Mouse (Mus musculus) testis, adult 2 months (tissue): Measurements from ENCODE around the gene Klrk1. TPM values are rescaled to one million over a fixed set of nuclear protein-coding genes. Genes with fewer than 3 reads are reported as not detected.

ENCODE experiments used
- H3K27ac ChIP-seq: fragments of 200-500 bp; 2 replicates; pipeline ENCODE4 v1.5.1; 2012; ENCODE audit warnings: low read depth, low read length; ENCODE audit not compliant: control insufficient read depth, insufficient read depth
- H3K27me3 ChIP-seq: fragments of 200-500 bp; 2 replicates; pipeline ENCODE4 v1.6.1; 2012; ENCODE audit warnings: mild to moderate bottlenecking, low read length, moderate library complexity; ENCODE audit not compliant: control insufficient read depth, insufficient read depth
- H3K36me3 ChIP-seq: fragments of 200-500 bp; 2 replicates; pipeline ENCODE4 v1.6.1; 2012; ENCODE audit warnings: mild to moderate bottlenecking, low read length; ENCODE audit not compliant: control insufficient read depth, insufficient read depth
- H3K4me1 ChIP-seq: fragments of 200-500 bp; 2 replicates; pipeline ENCODE4 v1.6.1; 2012; ENCODE audit warnings: low read length; ENCODE audit not compliant: control insufficient read depth, insufficient read depth
- H3K4me3 ChIP-seq: fragments of 200-500 bp; 2 replicates; pipeline ENCODE4 v1.5.1; 2012; ENCODE audit warnings: low read depth, mild to moderate bottlenecking, low read length, moderate library complexity, mixed read lengths; ENCODE audit not compliant: control insufficient read depth
- CTCF ChIP-seq: fragments of 200-500 bp; IDR thresholded peaks from 2 replicates; pipeline ENCODE4 v1.5.1; 2012; ENCODE audit warnings: low read depth, mild to moderate bottlenecking, inconsistent platforms, low read length, moderate library complexity; ENCODE audit not compliant: control insufficient read depth, insufficient read depth, insufficient replicate concordance
- POLR2A ChIP-seq: fragments of 200-500 bp; IDR thresholded peaks from 2 replicates; pipeline ENCODE4 v1.6.1; 2012; ENCODE audit warnings: low read depth, mild to moderate bottlenecking, inconsistent platforms, low read length, moderate library complexity; ENCODE audit not compliant: control insufficient read depth
- polyA plus RNA-seq: library from polyadenylated mRNA; depleted of rRNA; stranded (reverse); fragments of >200 nt; gene quantifications from 2 replicates; pipeline ENCODE4 v1.2.3, GENCODE M21; 2012; rRNA removed

Gene Klrk1
- polyA plus RNA-seq, 1 experiment: not detected

- TF ChIP-seq POLR2A (no peak), CTCF (no peak)
- Histone ChIP-seq H3K4me3 (no peak overlapping the region), H3K27me3 (no peaks in the 10 kb centered on the region), H3K4me1 (no peaks in the 10 kb centered on the region), H3K36me3 (no peaks in the 10 kb centered on the region), H3K27ac (no peak overlapping the region)
Measured at GRCm38 (mm10) chr6:129583014-129583413, 40.6 kb downstream of the Klrk1 start.

- Histone ChIP-seq H3K27me3 (no peaks in the 10 kb centered on the region), H3K36me3 (no peaks in the 10 kb centered on the region), H3K4me1 (no peaks in the 10 kb centered on the region), H3K27ac (no peak overlapping the region), H3K4me3 (no peak overlapping the region)
- TF ChIP-seq POLR2A: no peak
- no peak for TF ChIP-seq CTCF
Measured at GRCm38 (mm10) chr6:129581896-129582295, 41.8 kb downstream of the Klrk1 start.

GRCm38 (mm10) chr6:129581274-129581673 is 42.4 kb downstream of the Klrk1 start:
- H3K36me3 ChIP-seq: no peaks in the 10 kb centered on the region
- H3K27ac ChIP-seq: no peak overlapping the region
- H3K4me1 ChIP-seq: no peaks in the 10 kb centered on the region
- TF ChIP-seq CTCF (no peak), POLR2A (no peak)
- H3K4me3 ChIP-seq: no peak overlapping the region
- H3K27me3 ChIP-seq: no peaks in the 10 kb centered on the region

GRCm38 (mm10) chr6:129577605-129578004 is 46.1 kb downstream of the Klrk1 start, which contains the start of gene Klre1:
Gene Klre1 (plus strand): TSS chr6:129577905.
- no peaks in the 10 kb centered on the region for H3K36me3 ChIP-seq
- no peaks in the 10 kb centered on the region for H3K4me1 ChIP-seq
- TF ChIP-seq CTCF (no peak), POLR2A (no peak)
- H3K27ac ChIP-seq: no peak within 1 kb of the TSS
- H3K4me3 ChIP-seq: no peak within 1 kb of the TSS
- H3K27me3 ChIP-seq: no peaks in the 10 kb centered on the region

- no peaks in the 10 kb centered on the region for H3K4me1 ChIP-seq
- no peak overlapping the region for H3K27ac ChIP-seq
- no peak for TF ChIP-seq CTCF
Measured at GRCm38 (mm10) chr6:129575315-129575714, 48.3 kb downstream of the Klrk1 start.

GRCm38 (mm10) chr6:129565257-129565656 is 58.4 kb downstream of the Klrk1 start:
- TF ChIP-seq CTCF (no peak), POLR2A (no peak)
- Histone ChIP-seq H3K4me3 (no peak overlapping the region), H3K27ac (no peak overlapping the region), H3K36me3 (no peaks in the 10 kb centered on the region), H3K4me1 (no peaks in the 10 kb centered on the region), H3K27me3 (no peaks in the 10 kb centered on the region)

More at GRCm38 (mm10) chr6:129575315-129575714, 48.3 kb downstream of the Klrk1 start:
- Histone ChIP-seq H3K27me3 (no peaks in the 10 kb centered on the region), H3K36me3 (no peaks in the 10 kb centered on the region), H3K4me3 (no peak overlapping the region)

Other genes starting within 250 kb of the Klrk1 start
- 3.6 and 7.1 TPM in 2 replicates for gene Clec12b, start 238.0 kb downstream of the Klrk1 start, polyA plus RNA-seq
- gene Clec1b, start 226.6 kb downstream of the Klrk1 start, polyA plus RNA-seq: 0.04 TPM in 1 of 2 replicates, not detected in the other
- 0.06 TPM in 1 of 2 replicates, not detected in the other for gene Clec9a, start 215.0 kb downstream of the Klrk1 start, polyA plus RNA-seq
- gene Clec1a, start 171.9 kb downstream of the Klrk1 start, polyA plus RNA-seq: 0.02 TPM in 1 of 2 replicates, not detected in the other
- 0.06 and 0.12 TPM in 2 replicates for gene Olr1, start 116.7 kb downstream of the Klrk1 start, polyA plus RNA-seq
- not detected in 2 replicates for gene Tmem52b, start 111.3 kb downstream of the Klrk1 start, polyA plus RNA-seq
- 279 and 296 TPM in 2 replicates for gene Gabarapl1, start 90.7 kb downstream of the Klrk1 start, polyA plus RNA-seq
- 0.14 TPM in 2 replicates for gene Klre1, start 46.0 kb downstream of the Klrk1 start, polyA plus RNA-seq
- not detected in 2 replicates for gene Klrd1, start 32.1 kb downstream of the Klrk1 start, polyA plus RNA-seq
- gene Klrc3, start 19.5 kb upstream of the Klrk1 start, polyA plus RNA-seq: not detected in 2 replicates
- not detected in 2 replicates for gene Klrc2, start 36.8 kb upstream of the Klrk1 start, polyA plus RNA-seq
- not detected in 2 replicates for gene Klrc1, start 55.1 kb upstream of the Klrk1 start, polyA plus RNA-seq
- not detected in 2 replicates for gene Klri1, start 93.3 kb upstream of the Klrk1 start, polyA plus RNA-seq
- gene Klri2, start 116.6 kb upstream of the Klrk1 start, polyA plus RNA-seq: not detected in 2 replicates
- gene Gm156, start 160.4 kb upstream of the Klrk1 start, polyA plus RNA-seq: not detected in 2 replicates
- gene Gm17631, start 238.8 kb upstream of the Klrk1 start, polyA plus RNA-seq: not detected in 2 replicates